Mouse (Mus musculus) bone marrow macrophage, adult 2 months (primary cell): ENCODE measurements around the gene Lhfpl4.

Experiments used
- CTCF ChIP-seq: IDR thresholded peaks from 2 replicates; pipeline ENCODE4 v1.5.1; 2012; ENCODE audit warnings: low read depth, mild to moderate bottlenecking, low read length, moderate library complexity
- POLR2A ChIP-seq: IDR thresholded peaks from 2 replicates; pipeline ENCODE4 v1.6.1; 2012; ENCODE audit warnings: mild to moderate bottlenecking, low read depth, low read length, borderline replicate concordance

GRCm38 (mm10) chr6:113226705-113227104 is 31.5 kb upstream of the Lhfpl4 start:
- TF ChIP-seq CTCF (no peak), POLR2A (no peak)
